Mouse (Mus musculus): Measurements from ENCODE around the gene Ccdc157.

Ccdc157 gene

DNA sequence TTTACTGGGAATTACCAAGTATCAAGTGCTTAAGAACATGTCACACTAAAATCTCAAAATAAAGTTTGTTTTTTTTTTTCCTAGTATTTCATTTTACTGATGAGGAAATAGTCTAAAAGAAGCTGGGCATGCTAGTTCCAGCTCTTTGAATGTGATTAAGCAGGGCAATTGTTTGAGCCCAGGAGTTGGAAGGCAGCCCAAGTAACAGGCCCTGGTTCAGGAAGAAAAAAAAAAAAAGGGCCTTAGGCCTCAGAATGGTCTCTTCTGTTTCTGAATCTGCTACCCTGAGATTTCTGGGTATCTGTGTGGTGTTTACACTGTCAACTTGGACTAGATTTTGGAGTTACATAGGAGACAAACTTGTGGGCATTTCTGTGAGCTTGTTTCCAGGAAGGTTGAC is 23.4 kb upstream of the Ccdc157 start:
- no peak for DNase-seq (ENCODE audit: low read depth, low spot score)

DNA sequence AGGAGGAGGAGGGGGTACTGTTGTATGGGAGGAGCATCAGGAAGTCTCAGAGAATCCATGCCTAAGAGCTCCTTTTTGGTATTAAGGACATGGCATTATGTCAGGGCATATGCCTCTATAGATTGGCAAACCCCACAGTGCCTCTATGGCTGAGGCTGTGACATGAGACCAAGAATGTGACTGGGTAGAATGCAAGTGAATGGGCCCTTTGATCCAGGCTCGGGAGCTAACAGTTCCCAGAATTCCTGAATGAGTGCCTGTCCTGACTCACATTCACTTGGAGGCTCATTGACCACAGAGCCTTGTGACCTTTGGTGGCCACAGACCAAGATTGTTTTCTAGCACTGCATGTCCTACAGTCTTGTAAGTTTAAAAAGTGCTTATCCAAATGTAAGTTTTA is 22.0 kb upstream of the Ccdc157 start:
- no peak for DNase-seq (ENCODE audit: low read depth, low spot score)

GRCm38 (mm10) chr11:4177716-4178115 is 17.6 kb upstream of the Ccdc157 start:
- DNase-seq (ENCODE audit: low read depth, low spot score), result no peak

GRCm38 (mm10) chr11:4174586-4174985 is 14.5 kb upstream of the Ccdc157 start:
- DNase-seq (ENCODE audit: low read depth, low spot score), result no peak

- DNase-seq (ENCODE audit: low read depth, low spot score), result no peak
These were observed 6.5 kb upstream of the Ccdc157 start for GRCm38 (mm10) chr11:4166467-4167090.

DNA sequence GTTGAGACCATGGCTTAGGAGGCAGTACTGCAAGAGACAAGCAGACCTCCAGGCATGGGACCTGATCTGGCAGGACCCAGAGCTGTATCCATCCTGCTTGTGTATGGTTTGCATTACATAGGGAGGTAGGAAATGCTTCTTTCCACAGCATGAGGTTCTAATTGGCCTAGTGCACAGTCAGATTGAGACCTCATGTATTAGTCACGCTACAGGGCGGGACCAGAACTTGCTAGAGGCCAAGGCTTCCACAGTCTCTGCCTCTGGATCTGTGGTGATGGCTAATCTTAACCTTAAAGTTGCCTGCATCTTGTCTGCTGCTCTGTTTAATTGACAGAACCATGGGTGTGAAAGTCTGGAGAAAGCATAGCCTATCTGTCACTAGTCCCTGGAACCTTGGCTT is 4.6 kb upstream of the Ccdc157 start:
- DNase-seq (ENCODE audit: low read depth, low spot score), result no peak

DNA sequence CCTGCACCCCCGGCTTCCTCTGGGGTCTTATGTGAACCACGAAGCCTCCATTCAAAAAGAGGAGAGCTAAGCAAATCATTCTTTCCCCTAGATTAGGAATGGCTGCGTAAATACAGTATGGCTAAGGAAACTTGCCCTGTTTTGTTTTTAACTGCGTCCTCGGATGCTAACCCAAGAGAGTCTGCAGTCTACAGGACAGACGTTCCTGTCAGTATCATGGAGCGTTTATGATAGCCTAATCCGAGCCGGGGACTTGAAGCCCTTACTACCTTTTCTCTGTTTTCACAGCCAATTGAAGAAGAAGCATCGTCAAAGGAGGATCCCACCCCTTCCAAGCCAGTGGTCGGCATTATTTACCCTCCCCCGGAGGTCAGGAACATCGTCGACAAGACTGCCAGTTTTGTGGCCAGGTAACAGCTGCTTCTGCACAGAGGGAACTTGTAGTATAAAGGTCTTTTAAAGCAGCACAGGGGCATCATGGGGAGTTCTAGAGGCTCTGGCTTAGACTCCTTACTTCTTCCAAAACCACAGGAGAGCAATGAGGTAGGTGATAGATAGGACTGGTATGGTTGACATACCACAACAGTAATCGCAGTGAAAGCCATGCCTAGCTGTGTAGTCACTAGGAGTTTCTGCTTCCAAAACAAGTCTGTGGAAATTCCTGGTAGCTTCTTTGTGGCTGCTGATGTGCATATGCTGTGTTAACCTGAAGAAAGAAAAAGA is 826 bp upstream of the Ccdc157 start:
- no peak for DNase-seq (ENCODE audit: low read depth, low spot score)

- no peak for DNase-seq (ENCODE audit: low read depth, low spot score)
These were observed 1.4 kb downstream of the Ccdc157 start for GRCm38 (mm10) chr11:4158676-4159075.

GRCm38 (mm10) chr11:4155641-4156040 is 4.5 kb downstream of the Ccdc157 start:
- no peak for DNase-seq (ENCODE audit: low read depth, low spot score)

DNA sequence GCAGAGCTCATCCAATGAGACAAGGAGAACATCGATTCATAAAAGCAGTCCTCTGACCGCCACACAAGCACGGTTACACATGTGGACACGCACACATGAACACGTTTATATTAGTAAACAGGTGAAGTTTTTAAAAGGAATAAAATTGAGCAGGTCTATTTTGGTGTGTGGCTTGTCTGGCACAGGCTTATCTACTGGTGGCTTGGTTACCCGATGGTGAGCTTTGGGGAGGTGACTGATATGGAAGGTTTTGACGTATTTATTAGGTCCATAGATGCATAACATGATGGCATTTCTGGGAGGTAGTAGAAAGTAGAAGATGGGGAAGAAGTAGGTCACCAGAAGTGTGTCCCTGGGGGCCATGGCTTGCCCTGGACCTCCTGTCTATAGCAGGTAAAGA is 6.4 kb downstream of the Ccdc157 start:
- DNase-seq (ENCODE audit: low read depth, low spot score), result no peak

DNA sequence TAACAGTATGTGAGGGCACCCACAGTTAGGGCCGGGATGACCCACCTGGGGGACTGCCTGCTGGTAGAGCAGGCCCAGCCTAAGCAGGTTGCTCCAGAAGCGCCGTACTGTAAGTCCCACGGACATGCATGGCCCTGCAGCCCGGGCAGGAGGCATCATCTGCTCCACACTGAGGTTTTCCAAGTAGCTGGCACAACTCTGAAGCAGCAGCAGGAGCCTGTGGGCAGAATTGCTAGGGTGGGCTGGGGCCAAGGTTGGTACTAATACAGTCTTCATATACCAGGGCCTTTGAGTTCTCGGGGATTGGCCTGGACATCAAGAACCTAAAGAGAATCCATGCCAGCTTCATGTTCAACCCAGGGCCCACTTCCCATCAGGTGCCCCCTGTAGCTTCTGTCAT is 10.2 kb downstream of the Ccdc157 start:
- no peak for DNase-seq (ENCODE audit: low read depth, low spot score)

DNA sequence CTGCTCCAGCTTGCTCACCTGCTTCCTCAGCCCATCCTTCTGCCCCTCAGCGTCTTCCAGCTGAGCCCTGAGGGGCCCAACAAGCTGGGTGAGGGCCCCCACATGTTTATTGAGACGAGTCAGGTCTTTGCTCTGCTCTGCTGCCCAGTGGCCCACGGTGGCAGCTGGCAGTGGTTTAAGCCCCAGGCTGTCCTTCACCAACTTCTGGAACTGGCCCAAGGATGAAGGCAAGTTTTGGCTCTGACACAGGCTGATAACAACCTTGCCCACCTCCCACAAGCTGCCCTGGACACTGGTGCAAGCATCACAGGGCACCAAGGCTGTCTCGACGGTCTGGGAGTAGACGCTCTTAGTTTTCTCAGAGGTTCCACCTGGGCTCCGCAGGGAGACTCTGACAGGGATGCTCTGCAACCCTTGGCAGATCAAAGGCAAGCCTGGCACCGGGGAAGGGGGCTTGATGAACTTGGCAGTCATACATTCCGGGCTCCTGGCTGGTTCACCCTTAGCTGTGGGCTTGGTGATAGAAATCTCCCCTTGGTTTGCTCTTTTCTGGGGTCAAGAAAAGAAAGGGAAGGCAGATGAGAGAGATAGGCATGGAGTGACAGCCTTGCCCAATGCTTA is 11.4 kb downstream of the Ccdc157 start:
- DNase-seq (ENCODE audit: low read depth, low spot score), result no peak

GRCm38 (mm10) chr11:4148120-4148519 is 12.0 kb downstream of the Ccdc157 start:
- DNase-seq (ENCODE audit: low read depth, low spot score), result no peak

- no peak for DNase-seq (ENCODE audit: low read depth, low spot score)
These were observed 13.0 kb downstream of the Ccdc157 start for GRCm38 (mm10) chr11:4147098-4147497.

DNA sequence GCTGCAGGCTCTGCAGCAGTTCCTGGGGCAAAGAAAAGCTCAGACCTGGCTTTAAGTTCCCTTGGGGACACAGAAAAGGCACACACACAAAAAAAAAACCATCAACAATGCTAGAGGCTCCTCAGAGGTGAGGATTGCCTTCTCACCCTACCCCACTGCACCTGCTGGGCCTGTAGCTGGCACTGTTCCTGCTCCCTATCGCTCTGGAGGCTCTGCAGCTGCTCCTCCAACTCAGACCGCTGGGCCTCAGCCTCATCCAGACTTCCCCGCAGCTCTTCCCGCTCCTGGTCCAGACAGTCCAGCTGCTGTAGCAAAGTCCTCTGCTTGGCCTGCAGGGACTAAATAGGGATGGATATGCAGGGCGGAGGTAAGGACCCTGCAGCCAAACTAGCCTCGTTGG is 13.7 kb downstream of the Ccdc157 start:
- DNase-seq (ENCODE audit: low read depth, low spot score), result no peak

DNA sequence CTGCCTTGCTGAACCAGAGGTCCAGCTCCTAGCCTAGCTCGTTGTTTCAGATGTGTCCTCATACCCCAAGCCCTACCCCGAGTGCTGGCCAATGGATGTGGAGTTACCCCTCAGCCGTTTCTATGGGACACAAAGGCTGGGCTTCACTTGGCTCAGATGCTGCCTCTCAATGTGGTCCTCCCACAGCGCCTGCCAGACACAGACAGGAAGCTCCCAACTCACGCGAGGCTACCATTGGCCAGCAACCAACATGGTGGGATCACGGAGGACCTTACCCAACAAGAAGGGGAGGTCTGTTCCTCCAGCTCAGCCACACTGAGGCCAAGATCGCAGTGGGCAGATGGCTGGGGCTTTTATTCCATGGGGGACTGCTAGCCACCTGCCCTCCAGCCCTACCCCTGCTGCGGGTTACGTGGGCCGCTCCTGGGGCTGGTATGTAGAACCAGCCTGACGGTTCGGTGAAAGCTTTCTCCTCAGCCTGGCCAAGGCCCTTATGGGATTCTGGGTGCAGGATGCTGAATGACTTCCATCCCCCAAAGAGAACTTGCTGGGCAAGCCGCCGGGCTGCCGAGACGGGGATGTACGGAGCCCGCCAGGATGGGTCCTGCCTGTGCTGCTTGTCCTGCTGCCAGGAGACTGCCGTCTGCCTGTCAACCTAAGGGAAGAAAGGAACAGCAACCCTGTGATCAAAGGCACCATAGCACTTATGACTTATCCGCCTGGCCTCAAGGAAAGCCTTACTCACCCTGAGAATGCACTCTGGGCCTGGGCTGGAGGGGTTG is 16.6 kb downstream of the Ccdc157 start:
- peak; percentile 41 for DNase-seq (ENCODE audit: low read depth, low spot score)

DNA sequence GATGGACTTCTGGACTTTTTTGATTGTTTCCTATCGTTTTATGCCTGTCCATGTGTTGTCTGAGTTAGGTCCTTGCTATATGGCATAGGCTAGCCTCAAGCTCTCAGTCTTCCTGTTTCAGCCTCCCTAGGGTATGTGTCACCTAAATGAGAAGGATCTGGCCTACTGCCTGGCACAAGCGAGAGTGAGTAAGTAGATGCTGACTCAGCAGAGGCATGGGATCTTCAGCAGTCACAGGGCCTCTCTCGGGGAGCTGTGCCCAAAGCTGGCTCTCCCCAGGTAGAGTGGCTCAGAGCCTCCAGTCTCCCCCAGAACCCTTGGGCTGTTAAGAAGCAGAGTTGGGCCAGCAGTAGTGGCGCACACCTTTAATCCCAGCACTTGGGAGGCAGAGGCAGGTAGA is 17.7 kb downstream of the Ccdc157 start:
- DNase-seq (ENCODE audit: low read depth, low spot score), result no peak

GRCm38 (mm10) chr11:4141505-4141904 is 18.6 kb downstream of the Ccdc157 start:
- DNase-seq (ENCODE audit: low read depth, low spot score), result no peak

DNA sequence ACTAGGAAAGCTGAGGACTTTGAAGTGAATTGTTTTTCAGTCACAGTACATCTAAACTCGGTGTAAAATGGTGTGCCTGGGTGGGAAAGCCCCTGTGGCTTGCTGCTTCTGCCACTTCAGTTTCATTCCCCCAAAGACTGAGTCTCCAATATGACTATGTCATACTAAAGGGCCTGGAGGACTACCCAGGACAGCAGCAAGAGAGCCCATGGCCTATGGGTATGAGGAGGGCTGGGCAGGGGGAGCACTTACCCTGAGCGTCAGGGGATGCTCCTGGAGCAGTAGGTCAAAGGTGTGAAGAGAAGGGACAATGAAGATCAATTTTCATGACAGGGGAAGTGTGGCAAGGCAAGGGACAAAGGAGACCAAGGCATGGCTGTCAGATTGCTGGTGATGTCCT is 21.1 kb downstream of the Ccdc157 start:
- DNase-seq (ENCODE audit: low read depth, low spot score), result no peak

- peak; percentile 91 for DNase-seq (ENCODE audit: low read depth, low spot score)
These were observed 24.8 kb downstream of the Ccdc157 start, which contains the start of gene Rnf215 for GRCm38 (mm10) chr11:4134986-4135935. Rnf215 (plus strand) TSS chr11:4135202.

DNA sequence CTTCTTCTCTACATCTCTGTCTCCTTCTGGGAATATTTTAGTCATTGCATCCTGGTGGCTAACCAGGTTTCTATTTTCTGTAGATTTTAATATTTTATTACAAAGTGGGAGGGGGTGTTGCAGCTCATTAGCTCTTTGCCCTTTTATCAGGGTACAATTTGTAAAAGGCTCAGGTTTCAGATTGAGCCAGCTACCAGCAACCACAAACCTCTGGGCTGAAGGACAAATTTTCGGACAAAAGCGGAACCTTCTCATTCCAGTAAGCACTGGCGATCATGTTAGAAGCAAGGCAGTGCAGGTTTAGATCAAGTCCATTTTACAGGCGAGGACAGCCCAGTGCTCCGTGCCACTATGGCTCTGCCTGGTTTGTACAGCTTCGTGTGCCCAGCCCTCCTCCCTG is 25.7 kb downstream of the Ccdc157 start:
- DNase-seq (ENCODE audit: low read depth, low spot score), result no peak

Data from R1 (cell line).